Mouse (Mus musculus): Measurements from ENCODE around the gene Mcm5. TPM values are rescaled to one million over a fixed set of nuclear protein-coding genes. Genes with fewer than 3 reads are reported as not detected.
A peak's percentile ranks its signal among the peaks of the same experiment; 100 is the strongest.

Mcm5 gene
- polyA plus RNA-seq, 1 experiment from 2014 or later, result 29.4 TPM

DNA sequence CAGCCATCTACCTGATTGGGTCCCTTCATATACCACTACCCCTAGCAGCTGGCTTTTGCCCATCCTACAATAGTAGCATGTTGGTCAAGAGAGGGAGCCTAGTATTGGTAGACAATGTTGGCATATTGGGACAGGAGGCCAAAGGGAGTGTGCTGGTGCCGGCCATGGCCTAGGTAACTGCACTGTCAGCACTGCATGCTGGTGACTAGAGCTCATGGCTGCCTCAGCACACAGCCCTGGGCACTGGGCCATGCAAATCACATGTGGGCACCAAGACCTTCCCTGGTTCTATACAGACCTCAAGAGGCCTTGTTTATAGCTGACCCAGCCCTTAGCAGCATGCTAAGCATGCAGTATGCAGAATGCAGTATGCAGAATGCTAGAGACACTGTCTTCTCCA, 39.1 kb upstream of the Mcm5 start:
- H3K9me3 ChIP-seq (ENCODE audit: control insufficient read depth, low read length), result no peaks in the 10 kb centered on the region
- H3K36me3 ChIP-seq (ENCODE audit: control insufficient read depth, insufficient read depth, low read length), result no peaks in the 10 kb centered on the region; the same call in 1 of the 2 replicates
- no peak overlapping the region for H3K9ac ChIP-seq (ENCODE audit: low read length)
- H3K4me2 ChIP-seq (replicated peaks; ENCODE audit: low read depth), result no peak overlapping the region
- no peak overlapping the region for H3K4me3 ChIP-seq (ENCODE audit: low read depth, low read length)
- ATAC-seq (ENCODE audit: low FRiP score, low TSS enrichment) (no peak; the same call in 1 of the 2 replicates), DNase-seq (ENCODE audit: low spot score) (no peak)
- H3K27ac ChIP-seq (replicated peaks), result no peak overlapping the region
- no peaks in the 10 kb centered on the region for H3K27me3 ChIP-seq (ENCODE audit: control insufficient read depth, insufficient read depth, low read length)
- WGBS, result 81% methylated on average over 1 of the region's 1 CpGs
- no peak for TF ChIP-seq EP300 (optimal IDR thresholded peaks at IDR 0.05)
- TF ChIP-seq CTCF (IDR thresholded peaks at IDR 0.05; ENCODE audit: low read depth), result no peak
- H3K4me1 ChIP-seq (replicated peaks; ENCODE audit: control insufficient read depth, insufficient read depth), result no peaks in the 10 kb centered on the region

DNA sequence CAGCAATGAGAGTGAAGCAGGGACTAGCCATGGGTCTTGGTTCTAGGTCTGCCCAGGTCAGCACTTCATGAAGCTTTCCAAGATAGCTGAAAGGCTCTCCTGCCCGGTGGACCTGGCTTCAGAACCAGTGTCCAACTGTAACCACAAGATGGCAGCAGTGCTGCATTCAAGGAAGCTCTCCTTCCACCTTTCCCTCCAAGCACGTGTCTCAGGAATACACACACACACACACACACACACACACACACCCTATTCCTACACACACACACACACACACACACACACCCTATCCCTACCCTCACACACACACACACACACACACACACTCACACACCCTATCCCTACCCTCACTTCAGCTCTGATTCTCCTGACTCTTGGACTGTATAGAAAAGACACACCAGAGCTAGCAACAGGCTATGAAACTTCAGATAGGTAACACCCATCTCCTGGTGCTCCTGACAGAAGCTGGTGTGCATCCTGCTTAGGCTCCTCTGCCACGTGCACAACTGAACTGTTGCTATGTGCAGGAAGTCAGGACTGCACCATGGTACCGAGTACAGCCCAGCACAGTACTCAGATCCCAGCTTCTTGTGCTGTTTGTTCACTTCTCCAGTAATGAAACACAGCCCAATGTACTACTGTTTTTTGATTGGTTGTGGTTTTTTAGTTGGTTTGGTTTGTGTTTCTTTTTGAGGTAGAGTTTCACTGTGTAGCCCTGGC, 37.6 kb upstream of the Mcm5 start:
- H3K9ac ChIP-seq (ENCODE audit: low read length), result no peak overlapping the region
- no peak overlapping the region for H3K4me3 ChIP-seq (ENCODE audit: low read depth, low read length)
- no peaks in the 10 kb centered on the region for H3K4me1 ChIP-seq (replicated peaks; ENCODE audit: control insufficient read depth, insufficient read depth)
- ATAC-seq (ENCODE audit: low FRiP score, low TSS enrichment) (peak; percentile 74), DNase-seq (ENCODE audit: low spot score) (peak; percentile 86)
- H3K9me3 ChIP-seq (ENCODE audit: control insufficient read depth, low read length), result no peaks in the 10 kb centered on the region
- whole genome bisulfite sequencing, result 19% methylated on average over 4 of the region's 4 CpGs
- H3K4me2 ChIP-seq (replicated peaks; ENCODE audit: low read depth), result no peak overlapping the region
- TF ChIP-seq EP300 (optimal IDR thresholded peaks at IDR 0.05) (no peak), CTCF (IDR thresholded peaks at IDR 0.05; ENCODE audit: low read depth) (peak; percentile 98)
- H3K36me3 ChIP-seq (ENCODE audit: control insufficient read depth, insufficient read depth, low read length), result no peaks in the 10 kb centered on the region; the same call in 1 of the 2 replicates
- no peaks in the 10 kb centered on the region for H3K27me3 ChIP-seq (ENCODE audit: control insufficient read depth, insufficient read depth, low read length)
- H3K27ac ChIP-seq (replicated peaks), result no peak overlapping the region

- Histone ChIP-seq H3K27me3 (ENCODE audit: control insufficient read depth, insufficient read depth, low read length) (no peaks in the 10 kb centered on the region), H3K4me1 (replicated peaks; ENCODE audit: control insufficient read depth, insufficient read depth) (no peaks in the 10 kb centered on the region), H3K4me3 (ENCODE audit: low read depth, low read length) (no peak overlapping the region), H3K9me3 (ENCODE audit: control insufficient read depth, low read length) (no peaks in the 10 kb centered on the region), H3K36me3 (ENCODE audit: control insufficient read depth, insufficient read depth, low read length) (no peaks in the 10 kb centered on the region), H3K9ac (ENCODE audit: low read length) (no peak overlapping the region), H3K4me2 (replicated peaks; ENCODE audit: low read depth) (no peak overlapping the region), H3K27ac (replicated peaks) (no peak overlapping the region)
- no peak for DNase-seq (ENCODE audit: low spot score)
- 64% methylated on average over 1 of the region's 1 CpGs for WGBS
- TF ChIP-seq EP300 (optimal IDR thresholded peaks at IDR 0.05) (no peak), CTCF (IDR thresholded peaks at IDR 0.05; ENCODE audit: low read depth) (peak; percentile 28; the same call in 1 of the 2 replicates)
- ATAC-seq (ENCODE audit: low FRiP score, low TSS enrichment), result no peak
These were observed 34.5 kb upstream of the Mcm5 start for GRCm38 (mm10) chr8:75074876-75075275.

DNA sequence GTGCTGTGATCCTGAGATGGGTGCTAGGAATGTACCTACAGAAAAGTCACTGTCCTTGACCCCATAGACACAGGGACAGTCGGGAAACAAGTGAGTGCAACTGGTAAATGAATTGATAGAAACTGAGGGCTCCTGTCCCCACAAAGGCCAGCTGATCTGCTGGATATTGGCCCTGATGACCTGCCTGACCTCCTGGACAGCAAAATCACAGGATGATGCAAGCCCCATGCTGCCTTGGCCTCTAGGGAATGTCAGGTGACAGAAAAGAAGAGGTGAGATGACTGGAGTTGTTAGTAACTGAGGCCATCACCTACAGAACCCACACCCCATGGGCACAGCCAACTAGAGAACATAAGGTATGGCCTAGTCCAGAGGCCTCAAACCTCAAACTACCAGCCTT, 31.2 kb upstream of the Mcm5 start:
- H3K9me3 ChIP-seq (ENCODE audit: control insufficient read depth, low read length), result no peaks in the 10 kb centered on the region
- no peaks in the 10 kb centered on the region for H3K36me3 ChIP-seq (ENCODE audit: control insufficient read depth, insufficient read depth, low read length)

DNA sequence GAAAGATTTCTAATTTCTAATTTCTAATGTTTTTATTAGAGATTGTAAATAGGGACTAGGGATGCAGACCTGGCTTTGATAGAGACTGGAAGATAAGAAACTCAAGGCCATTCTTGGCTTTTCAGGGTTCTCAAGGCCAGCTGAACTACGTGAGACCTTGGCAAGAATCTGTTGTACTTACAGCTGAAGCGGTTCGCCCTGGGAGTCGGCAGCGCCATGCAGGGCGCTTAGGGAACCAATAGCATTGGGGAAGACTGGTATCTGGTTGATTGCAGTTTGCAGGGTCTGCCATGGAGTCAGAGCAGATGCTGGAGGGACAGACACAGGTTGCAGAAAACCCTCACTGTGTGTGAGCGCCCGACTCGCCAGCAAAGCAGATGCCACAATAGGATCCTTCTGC, 30.5 kb upstream of the Mcm5 start:
- H3K27me3 ChIP-seq (ENCODE audit: control insufficient read depth, insufficient read depth, low read length), result no peaks in the 10 kb centered on the region
- H3K4me1 ChIP-seq (replicated peaks; ENCODE audit: control insufficient read depth, insufficient read depth), result no peaks in the 10 kb centered on the region
- DNase-seq (ENCODE audit: low spot score) (no peak), ATAC-seq (ENCODE audit: low FRiP score, low TSS enrichment) (no peak)
- 92% methylated on average over 9 of the region's 9 CpGs for WGBS
- H3K4me2 ChIP-seq (replicated peaks; ENCODE audit: low read depth), result no peak overlapping the region
- H3K36me3 ChIP-seq (ENCODE audit: control insufficient read depth, insufficient read depth, low read length), result no peaks in the 10 kb centered on the region
- H3K9ac ChIP-seq (ENCODE audit: low read length), result no peak overlapping the region
- no peak overlapping the region for H3K4me3 ChIP-seq (ENCODE audit: low read depth, low read length)
- no peak for TF ChIP-seq CTCF (IDR thresholded peaks at IDR 0.05; ENCODE audit: low read depth)
- no peak for TF ChIP-seq EP300 (optimal IDR thresholded peaks at IDR 0.05)
- no peaks in the 10 kb centered on the region for H3K9me3 ChIP-seq (ENCODE audit: control insufficient read depth, low read length)
- no peak overlapping the region for H3K27ac ChIP-seq (replicated peaks)

More for the DNA sequence above, 31.2 kb upstream of the Mcm5 start:
- no peak overlapping the region for H3K4me2 ChIP-seq (replicated peaks; ENCODE audit: low read depth)
- no peak overlapping the region for H3K27ac ChIP-seq (replicated peaks)
- ATAC-seq (ENCODE audit: low FRiP score, low TSS enrichment) (no peak), DNase-seq (ENCODE audit: low spot score) (no peak)
- H3K9ac ChIP-seq (ENCODE audit: low read length), result no peak overlapping the region
- H3K27me3 ChIP-seq (ENCODE audit: control insufficient read depth, insufficient read depth, low read length), result no peaks in the 10 kb centered on the region
- H3K4me3 ChIP-seq (ENCODE audit: low read depth, low read length), result no peak overlapping the region
- no peaks in the 10 kb centered on the region for H3K4me1 ChIP-seq (replicated peaks; ENCODE audit: control insufficient read depth, insufficient read depth)
- WGBS, result 65% methylated on average over 1 of the region's 1 CpGs
- TF ChIP-seq CTCF (IDR thresholded peaks at IDR 0.05; ENCODE audit: low read depth) (no peak), EP300 (optimal IDR thresholded peaks at IDR 0.05) (no peak)

GRCm38 (mm10) chr8:75081364-75082040, 27.9 kb upstream of the Mcm5 start:
- no peak overlapping the region for H3K9ac ChIP-seq (ENCODE audit: low read length)
- no peaks in the 10 kb centered on the region for H3K27me3 ChIP-seq (ENCODE audit: control insufficient read depth, insufficient read depth, low read length)
- TF ChIP-seq CTCF (IDR thresholded peaks at IDR 0.05; ENCODE audit: low read depth) (no peak), EP300 (optimal IDR thresholded peaks at IDR 0.05) (no peak)
- WGBS, result 71% methylated on average over 9 of the region's 9 CpGs
- no peak for ATAC-seq (ENCODE audit: low FRiP score, low TSS enrichment)
- H3K9me3 ChIP-seq (ENCODE audit: control insufficient read depth, low read length), result no peaks in the 10 kb centered on the region
- no peaks in the 10 kb centered on the region for H3K4me1 ChIP-seq (replicated peaks; ENCODE audit: control insufficient read depth, insufficient read depth)
- H3K4me3 ChIP-seq (ENCODE audit: low read depth, low read length), result no peak overlapping the region
- no peak for DNase-seq (ENCODE audit: low spot score)
- H3K36me3 ChIP-seq (ENCODE audit: control insufficient read depth, insufficient read depth, low read length), result no peaks in the 10 kb centered on the region
- no peak overlapping the region for H3K27ac ChIP-seq (replicated peaks)
- no peak overlapping the region for H3K4me2 ChIP-seq (replicated peaks; ENCODE audit: low read depth)
